Mouse (Mus musculus): Measurements from ENCODE around the gene Rflna. TPM values are rescaled to one million over a fixed set of nuclear protein-coding genes. Genes with fewer than 3 reads are reported as not detected.

The Rflna gene
- polyA plus RNA-seq, 1 experiment from 2014 or later = 4.4 TPM

GRCm38 (mm10) chr5:125015576-125015975 lies 12.6 kb downstream of the Rflna start:
- 88% methylated on average over 9 of the region's 9 CpGs for WGBS
- Histone ChIP-seq H3K4me1 (ENCODE audit: control insufficient read depth, insufficient read depth, low read length) (no peaks in the 10 kb centered on the region), H3K36me3 (ENCODE audit: control insufficient read depth, insufficient read depth, low read length) (peaks cover 12% of the 10 kb centered on the region), H3K27me3 (ENCODE audit: control insufficient read depth, insufficient read depth, low read length) (no peaks in the 10 kb centered on the region), H3K4me2 (no peak overlapping the region), H3K27ac (ENCODE audit: low read depth, low read length) (no peak overlapping the region), H3K9ac (ENCODE audit: low read length) (no peak overlapping the region), H3K9me3 (ENCODE audit: control insufficient read depth, low read length) (no peaks in the 10 kb centered on the region), H3K4me3 (ENCODE audit: low read depth, low read length) (no peak overlapping the region)
- DNase-seq (ENCODE audit: low spot score, missing footprints) = no peak
- ATAC-seq (ENCODE audit: low FRiP score) = no peak

- H3K9ac ChIP-seq (ENCODE audit: low read length) = no peak overlapping the region
- peaks cover 12% of the 10 kb centered on the region for H3K36me3 ChIP-seq (ENCODE audit: control insufficient read depth, insufficient read depth, low read length)
- H3K9me3 ChIP-seq (ENCODE audit: control insufficient read depth, low read length) = no peaks in the 10 kb centered on the region
- H3K4me2 ChIP-seq = no peak overlapping the region
- no peaks in the 10 kb centered on the region for H3K4me1 ChIP-seq (ENCODE audit: control insufficient read depth, insufficient read depth, low read length)
- H3K27me3 ChIP-seq (ENCODE audit: control insufficient read depth, insufficient read depth, low read length) = no peaks in the 10 kb centered on the region
- 93% methylated on average over 17 of the region's 17 CpGs for WGBS
- ATAC-seq (ENCODE audit: low FRiP score) (no peak), DNase-seq (ENCODE audit: low spot score, missing footprints) (no peak)
- H3K27ac ChIP-seq (ENCODE audit: low read depth, low read length) = no peak overlapping the region
- H3K4me3 ChIP-seq (ENCODE audit: low read depth, low read length) = no peak overlapping the region
Measured at GRCm38 (mm10) chr5:125016421-125017242, 13.6 kb downstream of the Rflna start.

- H3K4me1 ChIP-seq (ENCODE audit: control insufficient read depth, insufficient read depth, low read length) = no peaks in the 10 kb centered on the region
- no peak overlapping the region for H3K27ac ChIP-seq (ENCODE audit: low read depth, low read length)
- WGBS = 82% methylated on average over 15 of the region's 15 CpGs
- ATAC-seq (ENCODE audit: low FRiP score) (no peak), DNase-seq (ENCODE audit: low spot score, missing footprints) (no peak)
- H3K9ac ChIP-seq (ENCODE audit: low read length) = no peak overlapping the region
- no peak overlapping the region for H3K4me3 ChIP-seq (ENCODE audit: low read depth, low read length)
- H3K27me3 ChIP-seq (ENCODE audit: control insufficient read depth, insufficient read depth, low read length) = no peaks in the 10 kb centered on the region
- H3K4me2 ChIP-seq = no peak overlapping the region
- H3K36me3 ChIP-seq (ENCODE audit: control insufficient read depth, insufficient read depth, low read length) = peaks cover 14% of the 10 kb centered on the region
- H3K9me3 ChIP-seq (ENCODE audit: control insufficient read depth, low read length) = no peaks in the 10 kb centered on the region
Measured at GRCm38 (mm10) chr5:125017332-125017731, 14.3 kb downstream of the Rflna start.

GRCm38 (mm10) chr5:125019099-125019498 lies 16.1 kb downstream of the Rflna start:
- 87% methylated on average over 5 of the region's 5 CpGs for WGBS
- no peak for DNase-seq (ENCODE audit: low spot score, missing footprints)

GRCm38 (mm10) chr5:125021298-125021697 lies 18.3 kb downstream of the Rflna start:
- Histone ChIP-seq H3K27me3 (ENCODE audit: control insufficient read depth, insufficient read depth, low read length) (no peaks in the 10 kb centered on the region), H3K9ac (ENCODE audit: low read length) (no peak overlapping the region), H3K36me3 (ENCODE audit: control insufficient read depth, insufficient read depth, low read length) (peaks cover 36% of the 10 kb centered on the region), H3K27ac (ENCODE audit: low read depth, low read length) (no peak overlapping the region), H3K4me1 (ENCODE audit: control insufficient read depth, insufficient read depth, low read length) (no peaks in the 10 kb centered on the region), H3K4me3 (ENCODE audit: low read depth, low read length) (no peak overlapping the region), H3K9me3 (ENCODE audit: control insufficient read depth, low read length) (no peaks in the 10 kb centered on the region), H3K4me2 (no peak overlapping the region)
- no peak for ATAC-seq (ENCODE audit: low FRiP score)
- WGBS = 91% methylated on average over 11 of the region's 11 CpGs
- DNase-seq (ENCODE audit: low spot score, missing footprints) = no peak

More at GRCm38 (mm10) chr5:125019099-125019498, 16.1 kb downstream of the Rflna start:
- no peaks in the 10 kb centered on the region for H3K27me3 ChIP-seq (ENCODE audit: control insufficient read depth, insufficient read depth, low read length)
- H3K4me1 ChIP-seq (ENCODE audit: control insufficient read depth, insufficient read depth, low read length) = no peaks in the 10 kb centered on the region
- peaks cover 24% of the 10 kb centered on the region for H3K36me3 ChIP-seq (ENCODE audit: control insufficient read depth, insufficient read depth, low read length)
- no peak overlapping the region for H3K9ac ChIP-seq (ENCODE audit: low read length)
- H3K4me3 ChIP-seq (ENCODE audit: low read depth, low read length) = no peak overlapping the region
- no peak for ATAC-seq (ENCODE audit: low FRiP score)
- H3K4me2 ChIP-seq = no peak overlapping the region
- no peak overlapping the region for H3K27ac ChIP-seq (ENCODE audit: low read depth, low read length)
- no peaks in the 10 kb centered on the region for H3K9me3 ChIP-seq (ENCODE audit: control insufficient read depth, low read length)

GRCm38 (mm10) chr5:125024002-125024401 lies 21.0 kb downstream of the Rflna start:
- WGBS = 81% methylated on average over 14 of the region's 14 CpGs
- Histone ChIP-seq H3K4me1 (ENCODE audit: control insufficient read depth, insufficient read depth, low read length) (no peaks in the 10 kb centered on the region), H3K4me2 (no peak overlapping the region), H3K36me3 (ENCODE audit: control insufficient read depth, insufficient read depth, low read length) (peaks cover 36% of the 10 kb centered on the region), H3K9me3 (ENCODE audit: control insufficient read depth, low read length) (no peaks in the 10 kb centered on the region), H3K27ac (ENCODE audit: low read depth, low read length) (no peak overlapping the region), H3K27me3 (ENCODE audit: control insufficient read depth, insufficient read depth, low read length) (no peaks in the 10 kb centered on the region), H3K4me3 (ENCODE audit: low read depth, low read length) (no peak overlapping the region), H3K9ac (ENCODE audit: low read length) (no peak overlapping the region)
- DNase-seq (ENCODE audit: low spot score, missing footprints) (no peak), ATAC-seq (ENCODE audit: low FRiP score) (no peak)

- ATAC-seq (ENCODE audit: low FRiP score) = no peak
- WGBS = 98% methylated on average over 15 of the region's 15 CpGs
- H3K27me3 ChIP-seq (ENCODE audit: control insufficient read depth, insufficient read depth, low read length) = no peaks in the 10 kb centered on the region
Measured at GRCm38 (mm10) chr5:125028371-125028770, 25.4 kb downstream of the Rflna start.

GRCm38 (mm10) chr5:125028911-125029310 lies 25.9 kb downstream of the Rflna start:
- no peaks in the 10 kb centered on the region for H3K4me1 ChIP-seq (ENCODE audit: control insufficient read depth, insufficient read depth, low read length)
- ATAC-seq (ENCODE audit: low FRiP score) (no peak), DNase-seq (ENCODE audit: low spot score, missing footprints) (no peak)
- no peak overlapping the region for H3K4me2 ChIP-seq
- no peak overlapping the region for H3K9ac ChIP-seq (ENCODE audit: low read length)
- peaks cover 35% of the 10 kb centered on the region for H3K36me3 ChIP-seq (ENCODE audit: control insufficient read depth, insufficient read depth, low read length)
- H3K4me3 ChIP-seq (ENCODE audit: low read depth, low read length) = no peak overlapping the region
- no peaks in the 10 kb centered on the region for H3K27me3 ChIP-seq (ENCODE audit: control insufficient read depth, insufficient read depth, low read length)
- no peaks in the 10 kb centered on the region for H3K9me3 ChIP-seq (ENCODE audit: control insufficient read depth, low read length)
- WGBS = 95% methylated on average over 18 of the region's 20 CpGs
- no peak overlapping the region for H3K27ac ChIP-seq (ENCODE audit: low read depth, low read length)

More at GRCm38 (mm10) chr5:125028371-125028770, 25.4 kb downstream of the Rflna start:
- Histone ChIP-seq H3K9ac (ENCODE audit: low read length) (no peak overlapping the region), H3K4me1 (ENCODE audit: control insufficient read depth, insufficient read depth, low read length) (no peaks in the 10 kb centered on the region), H3K36me3 (ENCODE audit: control insufficient read depth, insufficient read depth, low read length) (peaks cover 34% of the 10 kb centered on the region), H3K27ac (ENCODE audit: low read depth, low read length) (no peak overlapping the region), H3K4me2 (no peak overlapping the region), H3K9me3 (ENCODE audit: control insufficient read depth, low read length) (no peaks in the 10 kb centered on the region), H3K4me3 (ENCODE audit: low read depth, low read length) (no peak overlapping the region)
- no peak for DNase-seq (ENCODE audit: low spot score, missing footprints)

- DNase-seq (ENCODE audit: low spot score, missing footprints) (no peak), ATAC-seq (ENCODE audit: low FRiP score) (no peak)
- Histone ChIP-seq H3K9me3 (ENCODE audit: control insufficient read depth, low read length) (no peaks in the 10 kb centered on the region), H3K36me3 (ENCODE audit: control insufficient read depth, insufficient read depth, low read length) (peaks cover 16% of the 10 kb centered on the region), H3K4me2 (no peak overlapping the region), H3K4me3 (ENCODE audit: low read depth, low read length) (no peak overlapping the region), H3K4me1 (ENCODE audit: control insufficient read depth, insufficient read depth, low read length) (no peaks in the 10 kb centered on the region), H3K27me3 (ENCODE audit: control insufficient read depth, insufficient read depth, low read length) (no peaks in the 10 kb centered on the region), H3K27ac (ENCODE audit: low read depth, low read length) (no peak overlapping the region), H3K9ac (ENCODE audit: low read length) (no peak overlapping the region)
- 92% methylated on average over 8 of the region's 8 CpGs for WGBS
Measured at GRCm38 (mm10) chr5:125036483-125036882, 33.5 kb downstream of the Rflna start.
